Mouse (Mus musculus) CH12F3 (cell line): ENCODE measurements around the gene Wdr44.
"Not testable (repeated sequence)": the region's sequence is repeated elsewhere in the genome, so short reads cannot be mapped to it uniquely, and the experiment has no call there.

Experiments
- in situ Hi-C: fragments of 300-500 bp; cut with MboI; formaldehyde crosslinking; loops from 2 replicates; pipeline ENCODE4 v1.14.3; 2020; ENCODE audit warnings: low sequenced_read_pairs

Wdr44 gene

GRCm38 (mm10) chrX:23692722-23693442 lies at the start of gene Wdr44:
Wdr44 (plus strand) TSS chrX:23693051.
- in situ Hi-C loops: no loop called here

GRCm38 (mm10) chrX:23648371-23648770 lies 44.5 kb upstream of the Wdr44 start:
- in situ Hi-C loops: no loop called here

GRCm38 (mm10) chrX:23662216-23662615 lies 30.6 kb upstream of the Wdr44 start:
- in situ Hi-C loops: no loop called here

GRCm38 (mm10) chrX:23673193-23673592 lies 19.7 kb upstream of the Wdr44 start:
- in situ Hi-C loops: no loop called here

- in situ Hi-C loops: no loop called here
Measured at GRCm38 (mm10) chrX:23675450-23675849, 17.4 kb upstream of the Wdr44 start.

- in situ Hi-C loops: no loop called here
Measured at GRCm38 (mm10) chrX:23676583-23676982, 16.3 kb upstream of the Wdr44 start.

GRCm38 (mm10) chrX:23677511-23677910 lies 15.3 kb upstream of the Wdr44 start:
- in situ Hi-C loops: no loop called here

GRCm38 (mm10) chrX:23692336-23692721 lies 522 bp upstream of the Wdr44 start:
- in situ Hi-C loops: no loop called here

- in situ Hi-C loops: no loop called here
Measured at GRCm38 (mm10) chrX:23693443-23694400, 871 bp downstream of the Wdr44 start.

- in situ Hi-C loops: no loop called here
Measured at GRCm38 (mm10) chrX:23694588-23694987, 1.7 kb downstream of the Wdr44 start.

GRCm38 (mm10) chrX:23695109-23695508 lies 2.3 kb downstream of the Wdr44 start:
- in situ Hi-C loops: no loop called here

GRCm38 (mm10) chrX:23697346-23697745 lies 4.5 kb downstream of the Wdr44 start:
- in situ Hi-C loops: no loop called here

- in situ Hi-C loops: no loop called here
Measured at GRCm38 (mm10) chrX:23699023-23699422, 6.2 kb downstream of the Wdr44 start.

GRCm38 (mm10) chrX:23717247-23717646 lies 24.4 kb downstream of the Wdr44 start:
- in situ Hi-C loops: no loop called here

- in situ Hi-C loops: no loop called here
Measured at GRCm38 (mm10) chrX:23727463-23727862, 34.6 kb downstream of the Wdr44 start.

- in situ Hi-C loops: no loop called here
Measured at GRCm38 (mm10) chrX:23754671-23755070, 61.8 kb downstream of the Wdr44 start.

- in situ Hi-C loops: no loop called here
Measured at GRCm38 (mm10) chrX:23767849-23768248, 75.0 kb downstream of the Wdr44 start.

- in situ Hi-C loops: no loop called here
Measured at GRCm38 (mm10) chrX:23807125-23807524, 114.3 kb downstream of the Wdr44 start.

- in situ Hi-C loops: no loop called here
Measured at GRCm38 (mm10) chrX:23810365-23810764, 117.5 kb downstream of the Wdr44 start.

- in situ Hi-C loops: not testable (repeated sequence)
Measured at GRCm38 (mm10) chrX:23813287-23813686, 120.4 kb downstream of the Wdr44 start.

GRCm38 (mm10) chrX:23822885-23823284 lies 130.0 kb downstream of the Wdr44 start:
- in situ Hi-C loops: not testable (repeated sequence)
